ENCODE assay signal across 8 mouse cellular contexts in the genomic region with DNA sequence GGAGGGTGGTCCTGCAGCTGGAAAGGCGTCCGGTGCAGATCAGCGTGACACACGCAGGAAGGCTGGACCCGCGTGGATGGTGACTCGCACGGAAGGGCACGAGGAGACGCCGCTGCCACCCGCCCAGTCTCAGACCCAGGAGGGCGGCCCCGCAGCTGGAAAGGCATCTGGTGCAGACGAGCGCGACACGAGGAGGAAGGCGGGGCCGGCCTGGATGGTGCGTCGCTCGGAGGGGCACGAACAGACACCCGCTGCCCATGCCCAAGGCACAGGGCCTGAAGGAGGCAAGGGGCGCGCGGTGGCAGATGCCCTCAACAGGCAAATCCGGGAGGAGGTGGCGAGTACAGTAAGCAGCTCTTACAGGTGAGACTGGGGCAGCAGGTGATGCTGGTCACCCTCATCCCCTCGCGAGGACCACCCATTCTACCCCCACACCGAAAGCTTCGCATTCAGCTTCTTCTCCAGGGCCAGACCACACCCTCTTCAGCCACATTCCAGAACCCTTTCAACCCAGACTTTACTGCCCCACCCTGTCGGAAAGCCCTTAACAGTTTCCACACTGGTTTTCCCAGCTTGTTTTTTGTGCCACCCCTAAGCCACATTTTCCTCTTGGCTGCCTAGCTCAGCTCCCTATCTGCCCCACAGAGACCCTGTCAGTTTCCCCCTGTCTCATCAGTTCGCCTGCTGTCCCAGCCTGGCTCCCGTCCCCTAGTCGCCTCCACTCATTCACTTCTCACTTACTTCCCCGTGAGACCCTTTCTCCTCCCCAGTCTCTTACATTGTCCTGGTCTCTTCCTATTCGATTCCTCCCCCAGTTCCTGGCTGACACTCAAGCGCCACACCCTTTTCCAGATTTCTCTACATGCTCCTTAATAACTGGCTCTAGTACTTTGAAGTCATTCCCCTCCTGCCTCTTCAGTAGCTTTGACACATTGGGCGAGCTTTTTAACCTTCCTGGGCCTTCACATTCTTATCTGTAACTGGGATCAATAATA. TPM values are rescaled to one million over a fixed set of nuclear protein-coding genes. Genes with fewer than 3 reads are reported as not detected.
DNase-seq lines count a peak whose midpoint lies in the region; ATAC-seq and TF ChIP-seq lines count a peak whose summit lies in the region.

No protein-coding gene starts in this region.

- H3K4me1 ChIP-seq in liver, embryonic 11.5 days (replicated peaks; ENCODE audit: control insufficient read depth, insufficient read depth, low read length), result peaks cover 8% of the 10 kb centered on the region; the same call in 1 of the 2 replicates
- peaks cover 9% of the 10 kb centered on the region; the same call in 1 of the 2 replicates for H3K4me1 ChIP-seq in bone marrow macrophage, adult 2 months (ENCODE audit: control insufficient read depth, insufficient read depth, low read length)
- peaks cover 16% of the 10 kb centered on the region for H3K4me1 ChIP-seq in limb, embryonic 11.5 days (ENCODE audit: control insufficient read depth, insufficient read depth, low read length)

- DNase-seq in liver, embryonic 11.5 days (ENCODE audit: low spot score), result no peak
- no peak for DNase-seq in liver
- DNase-seq in gastrocnemius, postnatal 4 days (ENCODE audit: low spot score in 2 of 2), result peak; percentile 13 to 25
- DNase-seq in limb, embryonic 11.5 days (ENCODE audit: low spot score), result peak; percentile 57
- peak; percentile 57 for DNase-seq in retina, postnatal 1 day
- DNase-seq in frontal cortex, postnatal 10 days (ENCODE audit: low spot score in 2 of 2), result no peak

- H3K36me3 ChIP-seq in liver, embryonic 11.5 days (ENCODE audit: control insufficient read depth, insufficient read depth, low read length), result no peaks in the 10 kb centered on the region
- no peaks in the 10 kb centered on the region for H3K36me3 ChIP-seq in limb, embryonic 11.5 days (ENCODE audit: control insufficient read depth, insufficient read depth, low read length)

- WGBS in liver, embryonic 11.5 days, result 7% methylated on average over 42 of the region's 42 CpGs
- 6% methylated on average over 42 of the region's 42 CpGs for WGBS in limb, embryonic 11.5 days

- no peak for TF ChIP-seq CTCF in bone marrow macrophage, adult 2 months (IDR thresholded peaks at IDR 0.05; ENCODE audit: low read depth, low read length)

- H3K27ac ChIP-seq in liver, embryonic 11.5 days (ENCODE audit: low read depth, low read length), result no peak overlapping the region
- H3K27ac ChIP-seq in bone marrow macrophage, adult 2 months (ENCODE audit: insufficient read depth, low read depth, low read length), result no peak overlapping the region
- H3K27ac ChIP-seq in limb, embryonic 11.5 days (replicated peaks; ENCODE audit: low read depth, low read length), result no peak overlapping the region

- no peak for ATAC-seq in liver, embryonic 11.5 days (replicated peaks; ENCODE audit: low FRiP score)
- ATAC-seq in limb, embryonic 11.5 days (ENCODE audit: insufficient number of reproducible peaks, low FRiP score, low TSS enrichment, low read depth), result peak; percentile 28; the same call in 1 of the 2 replicates
- ATAC-seq in erythroblast, adult 5-6 weeks (replicated peaks; ENCODE audit: low FRiP score, poor library complexity, severe bottlenecking), result no peak

- no peaks in the 10 kb centered on the region for H3K9me3 ChIP-seq in liver, embryonic 11.5 days (ENCODE audit: control insufficient read depth, low read length)
- no peaks in the 10 kb centered on the region for H3K9me3 ChIP-seq in limb, embryonic 11.5 days (ENCODE audit: control insufficient read depth, low read length)

- H3K27me3 ChIP-seq in liver, embryonic 11.5 days (replicated peaks; ENCODE audit: control insufficient read depth, insufficient read depth, low read length), result peaks cover 83% of the 10 kb centered on the region
- H3K27me3 ChIP-seq in limb, embryonic 11.5 days (ENCODE audit: control insufficient read depth, insufficient read depth, low read length), result peaks cover 49% of the 10 kb centered on the region

- no peak overlapping the region for H3K9ac ChIP-seq in liver, embryonic 11.5 days (ENCODE audit: low read depth, low read length)
- no peak overlapping the region for H3K9ac ChIP-seq in limb, embryonic 11.5 days (ENCODE audit: low read length)

- H3K4me2 ChIP-seq in liver, embryonic 11.5 days, result peak overlapping the region; percentile 66
- peak overlapping the region; percentile 100 for H3K4me2 ChIP-seq in limb, embryonic 11.5 days (ENCODE audit: low read depth, severe bottlenecking)

- H3K4me3 ChIP-seq in liver, embryonic 11.5 days (ENCODE audit: low read depth, low read length), result peak overlapping the region; percentile 42
- peak overlapping the region; percentile 66 for H3K4me3 ChIP-seq in bone marrow macrophage, adult 2 months (ENCODE audit: insufficient read depth, low read length)
- peak overlapping the region; percentile 59 for H3K4me3 ChIP-seq in limb, embryonic 11.5 days (ENCODE audit: low read depth, low read length)

- TF ChIP-seq POLR2A in bone marrow macrophage, adult 2 months (IDR thresholded peaks at IDR 0.05; ENCODE audit: borderline replicate concordance, low read depth, low read length), result no peak

RNA-seq across cellular contexts. Expression of a gene that starts 2.0 kb away (rescaled TPM):
- polyA plus RNA-seq in liver, embryonic 11.5 days (2014; fragmentation: Nextera tagmentation; extraction: Ambion mirVana), result 0.32 and 0.69 TPM in 2 replicates
- polyA plus RNA-seq in bone marrow macrophage, adult 2 months (2012; ENCODE audit: insufficient read depth, insufficient read length, missing spikeins), result 0.81 and 0.83 TPM in 2 replicates
- total RNA-seq in gastrocnemius, postnatal 4 days (2021), result 10 to 100 TPM in 1 of 2 experiments, 1 to 10 TPM in 1; 8.3 to 11.5 TPM
- polyA plus RNA-seq in limb, embryonic 11.5 days (2014; fragmentation: Nextera tagmentation; extraction: Ambion mirVana), result 4.1 and 4.7 TPM in 2 replicates
- total RNA-seq in erythroblast, adult 5-6 weeks (2015; ENCODE audit: low replicate concordance), result 0.19 TPM in 1 of 2 replicates, not detected in the other
- 0.34 TPM in 1 of 2 replicates, not detected in the other for total RNA-seq in erythroblast, adult 5-6 weeks (2017; ENCODE audit: low replicate concordance)

RNA-seq across cellular contexts. Expression of a gene that starts 30.8 kb away (rescaled TPM):
- polyA plus RNA-seq in liver, embryonic 11.5 days (2014; fragmentation: Nextera tagmentation; extraction: Ambion mirVana), result 37.8 and 42.2 TPM in 2 replicates
- polyA plus RNA-seq in bone marrow macrophage, adult 2 months (2012; ENCODE audit: insufficient read depth, insufficient read length, missing spikeins), result not detected in 2 replicates
- under 1 TPM; 0.15 to 0.16 TPM for total RNA-seq in gastrocnemius, postnatal 4 days (2021)
- polyA plus RNA-seq in limb, embryonic 11.5 days (2014; fragmentation: Nextera tagmentation; extraction: Ambion mirVana), result 37.0 and 41.3 TPM in 2 replicates
- total RNA-seq in erythroblast, adult 5-6 weeks (2015; ENCODE audit: low replicate concordance), result 1.7 and 8.2 TPM in 2 replicates
- total RNA-seq in erythroblast, adult 5-6 weeks (2017; ENCODE audit: low replicate concordance), result 3.0 and 3.6 TPM in 2 replicates

Comparison
In these comparisons a context has a peak if more than half of its experiments do, and no peak if none do; other contexts are left out.
1. DNase-seq: peak in gastrocnemius, postnatal 4 days (2 of 2), limb, embryonic 11.5 days (single experiment) and retina, postnatal 1 day (single experiment); none in liver, embryonic 11.5 days (single experiment), liver (single experiment) and frontal cortex, postnatal 10 days (0 of 2).
2. RNA of a gene that starts 30.8 kb away (polyA plus RNA-seq): 37.0 to 41.3 TPM in limb, embryonic 11.5 days and 37.8 to 42.2 TPM in liver, embryonic 11.5 days; not detected in bone marrow macrophage, adult 2 months; every median in the first group is over 10 times any median in the second.
3. Peak in every context shown above with its lines, with median percentiles within 50 percentile points of each other: H3K4me3 ChIP-seq.